9 mouse cellular contexts compared by ENCODE assay signal in the genomic region with DNA sequence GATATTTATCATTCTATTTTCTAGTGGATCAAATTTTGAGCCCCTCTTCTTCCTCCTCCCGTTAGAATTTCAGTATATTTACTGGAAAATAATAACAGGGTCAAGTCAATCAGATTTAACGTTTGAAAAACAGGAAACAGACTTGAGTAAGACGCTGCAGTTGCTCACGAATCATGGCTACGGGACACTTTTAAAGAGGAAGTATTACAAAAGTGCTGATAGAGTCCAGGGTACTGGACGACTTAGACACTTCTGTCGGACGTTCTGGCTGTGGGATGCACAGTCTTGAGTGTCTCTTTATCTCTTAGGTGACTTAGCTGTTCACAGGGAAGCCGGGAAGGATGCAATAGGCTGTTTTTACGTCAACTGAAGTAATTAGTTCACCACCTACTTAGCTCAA.
DNase-seq lines count a peak whose midpoint lies in the region; ATAC-seq lines count a peak whose summit lies in the region.
"Had no signal": no experiment of that assay in that cellular context is flagged by ENCODE, and none has a peak within 500 bp of the region (broad histone marks: within the 10 kb centered on the region; RNA-seq: fewer than 3 reads in every experiment).

No protein-coding gene starts in this region.

- peaks cover 5% of the 10 kb centered on the region for H3K9me3 ChIP-seq in heart, embryonic 16.5 days (replicated peaks; ENCODE audit: control insufficient read depth, low read length)
- no peaks in the 10 kb centered on the region for H3K9me3 ChIP-seq in liver, embryonic 16.5 days (replicated peaks; ENCODE audit: control insufficient read depth, low read length)

- no peak overlapping the region for H3K9ac ChIP-seq in heart, embryonic 16.5 days (ENCODE audit: low read length)
- H3K9ac ChIP-seq in liver, embryonic 16.5 days (ENCODE audit: low read depth, low read length): no peak overlapping the region

- no peak overlapping the region for H3K27ac ChIP-seq in heart, embryonic 16.5 days (ENCODE audit: low read length)
- no peak overlapping the region for H3K27ac ChIP-seq in liver, embryonic 16.5 days (ENCODE audit: low read length)
- H3K27ac ChIP-seq: embryonic facial prominence, embryonic 10.5 days had no signal

- H3K27me3 ChIP-seq in heart, embryonic 16.5 days (ENCODE audit: control insufficient read depth, insufficient read depth, low read length): no peaks in the 10 kb centered on the region
- no peaks in the 10 kb centered on the region for H3K27me3 ChIP-seq in liver, embryonic 16.5 days (ENCODE audit: control insufficient read depth, insufficient read depth, low read depth, low read length)

- H3K4me3 ChIP-seq in heart, embryonic 16.5 days (ENCODE audit: low read length): no peak overlapping the region
- H3K4me3 ChIP-seq in liver, embryonic 16.5 days (ENCODE audit: low read depth, low read length): no peak overlapping the region; the same call in 1 of the 2 replicates

- no peak for DNase-seq in heart, adult 9 months (ENCODE audit: low spot score in 2 of 2)
- DNase-seq in A20 (ENCODE audit: low read depth, low spot score) (peak; percentile 36), MEL-GATA-1-ER (ENCODE audit: extremely low read depth, low read depth) (peak; percentile 50)
- DNase-seq in layer of hippocampus, adult 18-20 months (ENCODE audit: low spot score in 2 of 2): no peak
- DNase-seq in cerebellum, postnatal 36 days: no peak
- no peak for DNase-seq in embryo, embryonic 10.5 days (ENCODE audit: low spot score)

- 39% methylated on average over 10 of the region's 10 CpGs for WGBS in heart, embryonic 16.5 days
- WGBS in liver, embryonic 16.5 days (ENCODE audit: insufficient replicate concordance): 16% methylated on average over 10 of the region's 10 CpGs

- no peaks in the 10 kb centered on the region for H3K36me3 ChIP-seq in heart, embryonic 16.5 days (ENCODE audit: control insufficient read depth, insufficient read depth)
- no peaks in the 10 kb centered on the region for H3K36me3 ChIP-seq in liver, embryonic 16.5 days (ENCODE audit: control insufficient read depth, insufficient read depth)
- H3K36me3 ChIP-seq: embryonic facial prominence, embryonic 10.5 days had no signal

- ATAC-seq in heart, embryonic 16.5 days (replicated peaks; ENCODE audit: extremely low read depth, insufficient read depth, low FRiP score): no peak
- 0 out of 2 replicates have a peak, but pooled peaks have one; percentile 19 for ATAC-seq in liver, embryonic 16.5 days (ENCODE audit: low read depth)

- peak overlapping the region; percentile 66; the same call in 1 of the 2 replicates for H3K4me2 ChIP-seq in heart, embryonic 16.5 days (ENCODE audit: low read depth, low read length)
- peak overlapping the region; percentile 46 for H3K4me2 ChIP-seq in liver, embryonic 16.5 days (ENCODE audit: low read depth, low read length)

- peaks cover 3% of the 10 kb centered on the region; the same call in 1 of the 2 replicates for H3K4me1 ChIP-seq in heart, embryonic 16.5 days (ENCODE audit: control insufficient read depth, insufficient read depth, low read length)
- H3K4me1 ChIP-seq in liver, embryonic 16.5 days (ENCODE audit: control insufficient read depth, low read depth, low read length): no peaks in the 10 kb centered on the region
- H3K4me1 ChIP-seq: embryonic facial prominence, embryonic 10.5 days had no signal

Comparison
In these comparisons a context has a peak if more than half of its experiments do, and no peak if none do; other contexts are left out.
1. DNase-seq: peak in A20 (single experiment) and MEL-GATA-1-ER (single experiment); none in heart, adult 9 months (0 of 2), layer of hippocampus, adult 18-20 months (0 of 2), cerebellum, postnatal 36 days (0 of 2) and embryo, embryonic 10.5 days (single experiment).